Mouse (Mus musculus) skeletal muscle tissue, adult 2 months (tissue): ENCODE measurements at regions not wholly inside any gene's neighbourhood (a gene's known extent, or its start where the extent isn't known, plus 50 kb on each side); places are given as distances from the start of the nearest gene placed in this dataset.

Experiments used
- DNase-seq: peaks from one replicate; pipeline ENCODE4 v3.0.0-alpha.2; 2012; ENCODE audit warnings: low read depth, low spot score

GRCm38 (mm10) chr13:59315811-59316210, 269.2 kb downstream of the Agtpbp1 start:
- DNase-seq: no peak

GRCm38 (mm10) chr13:59314419-59314818, 270.6 kb downstream of the Agtpbp1 start:
- DNase-seq: no peak

GRCm38 (mm10) chr13:59313725-59314330, 271.2 kb downstream of the Agtpbp1 start:
- no peak for DNase-seq

GRCm38 (mm10) chr13:59292905-59293304, 292.1 kb downstream of the Agtpbp1 start:
- DNase-seq: no peak

GRCm38 (mm10) chr13:59289127-59289526, 295.9 kb downstream of the Agtpbp1 start:
- no peak for DNase-seq

- DNase-seq: no peak
These were observed 303.8 kb downstream of the Agtpbp1 start for GRCm38 (mm10) chr13:59281199-59281598.

GRCm38 (mm10) chr13:59279136-59279535, 305.9 kb downstream of the Agtpbp1 start:
- DNase-seq: no peak

- no peak for DNase-seq
These were observed 313.4 kb downstream of the Agtpbp1 start for GRCm38 (mm10) chr13:59271661-59272060.

- no peak for DNase-seq
These were observed 318.2 kb downstream of the Agtpbp1 start for GRCm38 (mm10) chr13:59266854-59267253.

GRCm38 (mm10) chr13:59264126-59264525, 320.9 kb downstream of the Agtpbp1 start:
- DNase-seq: no peak

GRCm38 (mm10) chr13:59261924-59262323, 323.1 kb downstream of the Agtpbp1 start:
- DNase-seq: no peak

- DNase-seq: no peak
These were observed 329.1 kb downstream of the Agtpbp1 start for GRCm38 (mm10) chr13:59255798-59256435.

GRCm38 (mm10) chr13:59253667-59254558, 331.1 kb downstream of the Agtpbp1 start:
- DNase-seq: no peak

GRCm38 (mm10) chr13:59251252-59252006, 333.6 kb downstream of the Agtpbp1 start:
- no peak for DNase-seq

- no peak for DNase-seq
These were observed 336.6 kb downstream of the Agtpbp1 start for GRCm38 (mm10) chr13:59248411-59248810.

GRCm38 (mm10) chr13:59246984-59247537, 338.0 kb downstream of the Agtpbp1 start:
- no peak for DNase-seq

GRCm38 (mm10) chr13:59246070-59246469, 339.0 kb downstream of the Agtpbp1 start:
- no peak for DNase-seq

GRCm38 (mm10) chr13:59244622-59245021, 340.4 kb downstream of the Agtpbp1 start:
- no peak for DNase-seq

- no peak for DNase-seq
These were observed 342.4 kb downstream of the Agtpbp1 start for GRCm38 (mm10) chr13:59242671-59243070.

GRCm38 (mm10) chr13:59238696-59239095, 346.3 kb downstream of the Agtpbp1 start:
- DNase-seq: no peak

- no peak for DNase-seq
These were observed 349.2 kb downstream of the Agtpbp1 start for GRCm38 (mm10) chr13:59235836-59236235.
